Mouse (Mus musculus) ES-E14 (cell line): Measurements from ENCODE around the gene Galnt2. TPM values are rescaled to one million over a fixed set of nuclear protein-coding genes. Genes with fewer than 3 reads are reported as not detected.

Experiments
- DNase-seq: peaks from one replicate; pipeline ENCODE4 v3.0.0-alpha.2; 2013; ENCODE audit warnings: low read depth, low spot score
- H3K27ac ChIP-seq: 2 replicates; pipeline ENCODE4 v1.5.1; 2012; ENCODE audit warnings: low read depth, mild to moderate bottlenecking, low read length, moderate library complexity, mixed read lengths; ENCODE audit not compliant: poor library complexity, insufficient read depth, severe bottlenecking
- H3K36me3 ChIP-seq: 2 replicates; pipeline ENCODE4 v1.6.1; 2012; ENCODE audit warnings: mild to moderate bottlenecking, low read length, moderate library complexity, mixed read lengths; ENCODE audit not compliant: control insufficient read depth, poor library complexity, insufficient read depth, severe bottlenecking
- H3K4me1 ChIP-seq, 2 experiments: fragments of 150-350 bp in 1 of 2; sonication (generic) in 1 of 2; 2 replicates each; pipeline ENCODE4 v1.6.1; 2012; ENCODE audit warnings: low read length in 2 of 2, mild to moderate bottlenecking in 1 of 2, mixed read lengths in 1 of 2; ENCODE audit not compliant: control insufficient read depth in 2 of 2, insufficient read depth in 2 of 2, poor library complexity in 1 of 2
- H3K4me3 ChIP-seq, 2 experiments: fragments of 150-350 bp in 1 of 2; sonication (generic) in 1 of 2; 2 replicates each; pipeline ENCODE4 v1.5.1; 2012; ENCODE audit warnings: low read length in 2 of 2, low read depth in 1 of 2, mild to moderate bottlenecking in 1 of 2, mixed read lengths in 1 of 2; ENCODE audit not compliant: insufficient read depth in 1 of 2, poor library complexity in 1 of 2, severe bottlenecking in 1 of 2
- H3K9ac ChIP-seq: 2 replicates; pipeline ENCODE4 v1.6.1; 2012; ENCODE audit warnings: low read depth, mild to moderate bottlenecking, low read length, mixed read lengths; ENCODE audit not compliant: poor library complexity, insufficient read depth, severe bottlenecking
- H3K9me3 ChIP-seq: fragments of 150-350 bp; sonication (generic); 2 replicates; pipeline ENCODE4 v1.6.1; 2012; ENCODE audit warnings: low read depth, mild to moderate bottlenecking, low read length; ENCODE audit not compliant: control insufficient read depth, insufficient read depth
- CHD2 ChIP-seq: IDR thresholded peaks from 2 replicates; pipeline ENCODE4 v1.6.1; 2014; ENCODE audit warnings: mild to moderate bottlenecking, low read depth, low read length, inconsistent platforms
- HCFC1 ChIP-seq: IDR thresholded peaks from 2 replicates; pipeline ENCODE4 v1.6.1; 2012; ENCODE audit warnings: low read length, inconsistent platforms, borderline replicate concordance; ENCODE audit not compliant: insufficient read depth
- MAFK ChIP-seq: IDR thresholded peaks from 2 replicates; pipeline ENCODE4 v1.6.1; 2014; ENCODE audit warnings: mild to moderate bottlenecking, low read depth, low read length, inconsistent platforms; ENCODE audit not compliant: insufficient read depth
- ZC3H11A ChIP-seq: IDR thresholded peaks from 2 replicates; pipeline ENCODE4 v1.6.1; 2012; ENCODE audit warnings: low read depth, mild to moderate bottlenecking, inconsistent platforms, low read length, borderline replicate concordance
- ZNF384 ChIP-seq: IDR thresholded peaks from 2 replicates; pipeline ENCODE4 v1.6.1; 2012; ENCODE audit warnings: low read depth, low read length, inconsistent platforms
- in situ Hi-C, 2 experiments: fragments of 600-800 bp; cut with MboI; formaldehyde crosslinking; loops; one replicate each; pipeline ENCODE4 v1.15.1; 2025; ENCODE audit warnings: low sequenced_read_pairs in 2 of 2, inconsistent platforms in 1 of 2; ENCODE audit not compliant: unreplicated experiment in 2 of 2
- total RNA-seq: library from RNA; depleted of rRNA; stranded (reverse); fragments of 300-350 nt; gene quantifications from 2 replicates; pipeline ENCODE4 v1.2.3, GENCODE M21; 2012

Gene Galnt2
- total RNA-seq, 1 experiment = 45.6 TPM

DNA sequence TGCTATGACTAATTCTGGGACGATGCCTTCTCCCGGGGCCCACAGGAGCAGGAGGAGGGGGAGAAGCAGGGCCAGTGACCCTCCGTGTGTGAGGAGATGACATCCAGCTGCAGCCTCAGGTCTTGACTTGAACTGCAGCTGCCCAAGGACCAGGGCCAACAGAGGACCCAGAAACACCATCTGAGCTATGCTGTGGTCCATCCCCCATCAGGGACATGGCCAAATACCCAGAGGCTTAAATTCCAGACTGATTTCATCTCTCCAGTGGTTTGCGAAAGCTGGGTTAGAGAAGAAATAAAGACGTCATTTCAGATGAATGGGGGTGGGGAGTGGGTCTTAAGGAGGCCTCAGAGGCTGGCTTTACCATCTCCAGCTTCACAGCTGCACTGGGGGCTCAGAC, 35.0 kb upstream of the Galnt2 start:
- TF ChIP-seq CHD2 (no peak), ZC3H11A (no peak), HCFC1 (no peak), MAFK (no peak)
- Histone ChIP-seq H3K36me3 (no peaks in the 10 kb centered on the region), H3K4me1 (peaks cover 8 to 9% of the 10 kb centered on the region in 2 experiments; a peak in 2 of 4 replicates), H3K9me3 (no peaks in the 10 kb centered on the region), H3K9ac (no peak overlapping the region), H3K4me3 (no peak overlapping the region), H3K27ac (no peak overlapping the region)
- DNase-seq = no peak
- in situ Hi-C loops = no loop called here

DNA sequence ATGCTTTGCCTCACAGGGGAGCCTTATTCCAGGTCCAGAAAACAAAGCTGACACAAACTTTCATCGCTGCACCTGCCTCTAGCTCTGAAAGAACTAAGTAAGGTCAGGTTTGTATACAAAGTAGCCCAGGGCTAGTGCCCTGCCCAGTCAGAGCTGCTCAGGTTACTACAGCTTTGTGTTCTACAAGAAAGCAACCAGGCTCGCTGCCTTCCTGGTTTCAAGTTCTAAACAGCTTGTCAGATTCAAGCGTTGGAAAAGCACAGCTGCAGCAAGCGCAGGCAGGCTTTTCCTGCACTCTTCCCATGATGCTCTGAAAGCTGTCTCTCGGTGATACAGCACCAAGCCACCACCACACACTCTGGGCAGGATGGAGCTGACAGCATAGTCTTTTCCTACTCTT, 34.4 kb upstream of the Galnt2 start:
- Histone ChIP-seq H3K4me1 (peaks cover 8 to 9% of the 10 kb centered on the region in 2 experiments; a peak in 2 of 4 replicates), H3K4me3 (no peak overlapping the region), H3K9me3 (no peaks in the 10 kb centered on the region), H3K9ac (no peak overlapping the region), H3K36me3 (no peaks in the 10 kb centered on the region), H3K27ac (no peak overlapping the region)
- TF ChIP-seq ZNF384 (no peak), ZC3H11A (no peak), CHD2 (no peak), HCFC1 (no peak), MAFK (no peak)
- DNase-seq = no peak
- in situ Hi-C loops = no loop called here

DNA sequence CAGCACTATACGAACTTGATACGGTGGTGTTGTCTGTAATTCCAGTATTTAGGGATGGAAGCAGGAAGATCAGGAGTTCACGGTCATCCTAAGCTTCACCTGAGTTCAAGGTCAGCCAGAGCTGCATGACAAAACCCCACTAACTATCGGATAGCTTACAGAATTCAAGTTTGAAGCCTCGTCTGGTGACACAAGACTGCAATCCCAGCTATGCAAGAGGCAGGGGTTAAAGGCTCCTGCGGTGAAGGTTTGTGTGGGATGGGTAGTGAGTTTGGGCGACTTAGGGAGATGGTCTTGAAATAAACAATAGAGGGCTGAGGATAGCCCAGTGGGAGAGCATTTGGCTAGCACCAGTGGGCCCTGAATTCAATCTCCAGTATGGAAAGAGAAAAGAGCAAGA, 33.0 kb upstream of the Galnt2 start:
- 0 out of 2 replicates have a peak overlapping the region, but pooled peaks have one; percentile 15 for H3K27ac ChIP-seq
- TF ChIP-seq CHD2 (no peak), MAFK (no peak), HCFC1 (no peak), ZNF384 (no peak), ZC3H11A (no peak)
- H3K4me1 ChIP-seq = peaks cover 8 to 9% of the 10 kb centered on the region in 2 experiments; a peak in 2 of 4 replicates
- no peak overlapping the region for H3K4me3 ChIP-seq
- in situ Hi-C loops = no loop called here
- H3K36me3 ChIP-seq = no peaks in the 10 kb centered on the region
- no peaks in the 10 kb centered on the region for H3K9me3 ChIP-seq
- no peak overlapping the region for H3K9ac ChIP-seq
- DNase-seq = peak; percentile 30

DNA sequence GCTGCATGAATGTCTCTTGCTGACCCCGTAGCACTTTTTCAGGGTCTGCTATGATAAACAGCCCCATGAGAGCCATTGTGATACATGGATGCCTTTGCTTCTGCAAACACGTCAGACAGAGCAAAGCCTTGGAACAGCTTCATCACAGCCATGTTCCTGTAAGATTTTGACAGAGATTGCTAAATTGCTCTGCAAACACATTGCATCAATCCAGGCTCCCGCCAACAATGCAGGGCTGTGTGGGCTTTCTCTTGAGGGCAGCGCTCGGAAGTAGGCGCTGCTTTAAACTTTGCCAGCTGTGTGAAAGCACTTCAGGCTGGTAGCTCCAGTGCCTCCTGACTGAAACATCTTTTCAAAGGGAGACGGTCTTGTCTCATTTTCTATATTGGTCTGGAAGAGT, 30.8 kb upstream of the Galnt2 start:
- no peaks in the 10 kb centered on the region for H3K36me3 ChIP-seq
- in situ Hi-C loops = no loop called here
- H3K4me3 ChIP-seq = no peak overlapping the region
- no peak overlapping the region for H3K9ac ChIP-seq
- TF ChIP-seq CHD2 (no peak), ZNF384 (no peak), ZC3H11A (no peak), HCFC1 (no peak), MAFK (no peak)
- peaks cover 8 to 9% of the 10 kb centered on the region in 2 experiments; a peak in 2 of 4 replicates for H3K4me1 ChIP-seq
- DNase-seq = no peak
- H3K27ac ChIP-seq = no peak overlapping the region
- H3K9me3 ChIP-seq = no peaks in the 10 kb centered on the region

DNA sequence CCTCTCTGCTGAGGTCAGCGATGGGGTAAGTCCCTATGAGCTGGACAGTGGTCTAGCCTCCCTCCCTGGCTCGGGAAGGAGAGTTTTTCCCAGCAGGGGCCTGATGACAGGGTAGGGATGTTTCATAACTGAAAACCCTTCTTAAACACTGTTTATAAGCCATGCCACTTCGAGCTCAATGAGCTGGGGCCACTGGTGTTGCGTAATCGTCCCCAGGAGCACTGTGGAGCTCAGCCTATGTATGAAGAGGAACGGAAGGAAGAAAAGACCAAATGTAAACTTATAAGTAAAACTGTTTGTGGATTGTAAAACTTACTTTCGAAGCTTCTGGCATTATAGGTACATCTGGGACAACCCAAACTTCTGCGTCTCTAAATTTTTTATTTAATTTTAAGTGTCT, 29.5 kb upstream of the Galnt2 start:
- H3K27ac ChIP-seq = no peak overlapping the region
- H3K9me3 ChIP-seq = no peaks in the 10 kb centered on the region
- DNase-seq = no peak
- in situ Hi-C loops = no loop called here
- H3K4me3 ChIP-seq = no peak overlapping the region
- H3K9ac ChIP-seq = no peak overlapping the region
- peaks cover 8 to 9% of the 10 kb centered on the region in 2 experiments; a peak in 2 of 4 replicates for H3K4me1 ChIP-seq
- no peaks in the 10 kb centered on the region for H3K36me3 ChIP-seq
- TF ChIP-seq HCFC1 (no peak), MAFK (no peak)
